Mouse (Mus musculus): ENCODE measurements around the gene Spast.

Gene Spast

GRCm38 (mm10) chr17:74424401-74425005 lies 85.7 kb downstream of the Spast start:
- no peak for DNase-seq (ENCODE audit: low spot score)

- no peak for DNase-seq (ENCODE audit: low spot score)
Observed at GRCm38 (mm10) chr17:74430074-74430473, 91.3 kb downstream of the Spast start.

- no peak for DNase-seq (ENCODE audit: low spot score)
Observed at GRCm38 (mm10) chr17:74431481-74431880, 92.7 kb downstream of the Spast start.

GRCm38 (mm10) chr17:74432631-74433030 lies 93.8 kb downstream of the Spast start:
- no peak for DNase-seq (ENCODE audit: low spot score)

- no peak for DNase-seq (ENCODE audit: low spot score)
Observed at GRCm38 (mm10) chr17:74437762-74438161, 99.0 kb downstream of the Spast start.

GRCm38 (mm10) chr17:74440486-74440885 lies 101.7 kb downstream of the Spast start:
- no peak for DNase-seq (ENCODE audit: low spot score)

Measured in yolk sac, embryonic 10.5 days (tissue).